Mouse (Mus musculus): ENCODE data around the gene Gimap3.
A peak's percentile ranks its signal among the peaks of the same experiment; 100 is the strongest.

Gimap3 gene

GRCm38 (mm10) chr6:48770696-48771095 is at the start of gene Gimap3:
Gene Gimap3 (minus strand): TSS chr6:48770851.
- DNase-seq (ENCODE audit: low read depth, low spot score), result no peak

- DNase-seq (ENCODE audit: low read depth, low spot score), result peak; percentile 82
Measured at GRCm38 (mm10) chr6:48817815-48818214, 47.2 kb upstream of the Gimap3 start.

GRCm38 (mm10) chr6:48815013-48815412 is 44.4 kb upstream of the Gimap3 start:
- DNase-seq (ENCODE audit: low read depth, low spot score), result no peak

GRCm38 (mm10) chr6:48809494-48810219 is 39.0 kb upstream of the Gimap3 start:
- no peak for DNase-seq (ENCODE audit: low read depth, low spot score)

- no peak for DNase-seq (ENCODE audit: low read depth, low spot score)
Measured at GRCm38 (mm10) chr6:48806746-48807145, 36.1 kb upstream of the Gimap3 start.

- DNase-seq (ENCODE audit: low read depth, low spot score), result no peak
Measured at GRCm38 (mm10) chr6:48804346-48804745, 33.7 kb upstream of the Gimap3 start.

GRCm38 (mm10) chr6:48803406-48804051 is 32.9 kb upstream of the Gimap3 start:
- no peak for DNase-seq (ENCODE audit: low read depth, low spot score)

- DNase-seq (ENCODE audit: low read depth, low spot score), result no peak
Measured at GRCm38 (mm10) chr6:48801897-48802296, 31.2 kb upstream of the Gimap3 start.

GRCm38 (mm10) chr6:48787867-48788266 is 17.2 kb upstream of the Gimap3 start:
- DNase-seq (ENCODE audit: low read depth, low spot score), result no peak

- DNase-seq (ENCODE audit: low read depth, low spot score), result no peak
Measured at GRCm38 (mm10) chr6:48785601-48786000, 14.9 kb upstream of the Gimap3 start.

- no peak for DNase-seq (ENCODE audit: low read depth, low spot score)
Measured at GRCm38 (mm10) chr6:48785189-48785588, 14.5 kb upstream of the Gimap3 start.

- DNase-seq (ENCODE audit: low read depth, low spot score), result no peak
Measured at GRCm38 (mm10) chr6:48784406-48784805, 13.8 kb upstream of the Gimap3 start.

GRCm38 (mm10) chr6:48772030-48772429 is 1.4 kb upstream of the Gimap3 start:
- DNase-seq (ENCODE audit: low read depth, low spot score), result peak; percentile 79

GRCm38 (mm10) chr6:48768933-48769332 is 1.7 kb downstream of the Gimap3 start:
- no peak for DNase-seq (ENCODE audit: low read depth, low spot score)

- no peak for DNase-seq (ENCODE audit: low read depth, low spot score)
Measured at GRCm38 (mm10) chr6:48768178-48768869, 2.3 kb downstream of the Gimap3 start.

GRCm38 (mm10) chr6:48764496-48764895 is 6.2 kb downstream of the Gimap3 start:
- no peak for DNase-seq (ENCODE audit: low read depth, low spot score)

GRCm38 (mm10) chr6:48763567-48764270 is 6.9 kb downstream of the Gimap3 start:
- DNase-seq (ENCODE audit: low read depth, low spot score), result no peak

GRCm38 (mm10) chr6:48747091-48747966 is 23.3 kb downstream of the Gimap3 start:
- no peak for DNase-seq (ENCODE audit: low read depth, low spot score)

- no peak for DNase-seq (ENCODE audit: low read depth, low spot score)
Measured at GRCm38 (mm10) chr6:48745959-48746889, 24.4 kb downstream of the Gimap3 start, which contains the start of gene Gimap5. Gene Gimap5 (plus strand): TSS chr6:48746197.

GRCm38 (mm10) chr6:48745490-48745889 is 25.2 kb downstream of the Gimap3 start:
- no peak for DNase-seq (ENCODE audit: low read depth, low spot score)

All from mesoderm, embryonic 11.5 days (tissue).